Mouse (Mus musculus): Measurements from ENCODE around the gene Tomm5. TPM values are rescaled to one million over a fixed set of nuclear protein-coding genes. Genes with fewer than 3 reads are reported as not detected.
"Not testable (repeated sequence)": the region's sequence is repeated elsewhere in the genome, so short reads cannot be mapped to it uniquely, and the experiment has no call there.

Tomm5 gene
- total RNA-seq, 2 experiments from 2014 or later: 64.9 to 72.4 TPM

DNA sequence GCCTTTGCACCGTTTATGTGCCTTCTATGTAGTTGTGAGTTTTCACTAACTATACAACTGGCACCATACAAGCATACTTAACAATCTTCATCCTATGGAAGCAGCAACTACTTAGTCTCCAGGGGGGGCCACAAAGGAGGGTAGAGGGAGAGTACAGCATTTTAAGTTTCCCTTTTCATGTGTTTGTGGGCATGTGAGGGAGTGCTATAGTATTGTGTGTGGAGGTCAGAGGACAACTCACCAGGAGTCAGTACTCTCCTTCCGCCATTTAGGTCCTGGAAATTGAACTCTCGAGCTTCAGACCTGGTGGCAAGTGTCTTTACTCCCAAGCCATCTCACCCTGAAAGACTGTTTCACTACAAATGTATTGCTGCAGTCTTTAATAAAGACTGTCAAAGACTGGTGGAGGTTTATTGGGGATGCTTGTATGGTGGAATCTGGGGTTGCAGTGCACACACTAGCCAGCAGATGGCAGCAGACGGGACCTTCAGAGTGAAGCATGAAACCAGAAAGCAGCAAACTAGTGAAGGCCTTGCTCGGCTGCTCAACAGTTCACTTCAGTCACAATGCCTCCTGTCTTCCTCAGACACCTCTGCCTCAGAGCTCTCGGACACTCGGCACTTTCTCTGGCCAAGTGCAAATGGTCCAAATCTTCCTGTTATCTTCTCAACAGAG lies 10.6 kb downstream of the Tomm5 start:
- Histone ChIP-seq H3K4me3 (no peak overlapping the region), H3K27ac (no peak overlapping the region)
- intact Hi-C loops (cut with DNase I): loop anchor here (2.0 to 5.0 kb wide), 2 partner anchors 183 to 760 kb away; no protein-coding TSS in a partner anchor
- peak; percentile 94 for TF ChIP-seq CTCF (IDR thresholded peaks at IDR 0.05)
- peak; percentile 57 to 75 for DNase-seq (ENCODE audit: extremely low spot score in 1 of 2, low spot score in 2 of 2)

DNA sequence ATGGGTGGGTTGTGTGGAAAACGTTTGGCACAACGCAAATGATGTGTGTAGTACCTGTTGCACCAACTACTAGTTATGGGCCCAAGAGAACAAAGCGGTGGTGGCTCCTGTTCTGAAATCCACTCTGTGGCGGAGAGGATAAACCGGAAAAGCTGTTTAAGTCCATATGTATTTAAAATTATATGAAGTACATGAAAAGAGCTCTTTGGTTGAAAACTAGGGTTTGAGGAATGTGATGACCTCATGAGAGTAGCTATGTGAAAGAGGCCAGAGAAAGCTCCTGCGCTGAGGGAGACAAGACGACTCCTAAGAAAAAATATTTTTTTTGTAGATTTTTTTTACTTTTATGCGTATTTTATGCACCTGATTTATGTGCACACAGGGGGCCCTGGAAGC lies 23.0 kb downstream of the Tomm5 start:
- peak overlapping the region; percentile 99 for H3K4me3 ChIP-seq
- no peak for DNase-seq (ENCODE audit: extremely low spot score in 1 of 2, low spot score in 2 of 2)
- no peak; the same call in 1 of the 2 replicates for TF ChIP-seq CTCF (IDR thresholded peaks at IDR 0.05)
- peak overlapping the region; percentile 38; the same call in 1 of the 2 replicates for H3K27ac ChIP-seq
- intact Hi-C loops (cut with DNase I): no loop called here

DNA sequence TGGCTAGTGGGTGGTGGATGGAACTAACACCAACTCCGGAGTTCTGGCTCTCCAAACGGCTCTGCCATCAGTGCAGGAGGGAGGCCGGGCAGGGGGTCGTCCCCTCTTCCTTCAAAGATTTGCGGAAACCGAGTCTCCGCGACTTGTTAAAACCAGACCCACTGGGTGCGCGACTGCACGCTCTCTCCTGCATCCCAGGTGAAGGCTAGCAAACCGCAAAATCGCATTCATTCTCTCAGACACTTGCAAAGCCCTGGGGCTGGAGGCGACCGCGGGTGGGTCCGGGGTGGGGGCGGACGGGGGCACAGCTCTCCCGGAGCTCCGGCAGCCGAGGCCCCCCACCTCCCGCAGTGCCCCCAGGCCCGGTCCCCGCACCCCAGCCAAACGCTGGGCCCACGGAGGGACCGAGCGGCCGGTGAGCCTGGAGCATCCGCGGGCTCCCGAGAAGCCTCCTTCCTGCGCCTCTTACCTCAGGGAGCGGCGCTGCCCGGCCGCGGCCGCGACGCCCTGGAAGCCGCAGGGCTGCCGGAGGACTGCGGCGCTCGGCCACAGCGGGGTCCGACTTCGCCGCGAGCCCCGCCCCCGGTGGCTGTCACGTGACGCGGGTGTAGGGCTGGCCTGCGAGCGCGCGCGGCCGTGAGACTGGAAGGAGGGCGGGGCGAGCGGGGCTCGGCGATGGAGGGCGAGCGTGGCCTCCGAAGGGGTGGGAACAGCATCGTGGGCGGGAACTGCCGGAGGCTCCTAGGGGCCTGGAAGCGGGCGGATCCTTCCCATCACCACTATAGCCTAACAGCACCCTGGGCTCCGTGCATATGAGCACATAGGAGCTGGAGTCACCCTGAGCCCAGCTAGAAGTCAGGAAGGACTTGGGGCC lies 23.7 kb downstream of the Tomm5 start, which contains the start of gene Fbxo10:
TSS of gene Fbxo10 (minus strand) at position 584 of the 874 bp plus-strand sequence.
- Histone ChIP-seq H3K4me3 (peak within 1 kb of the TSS; percentile 99), H3K27ac (peak within 1 kb of the TSS; percentile 87)
- intact Hi-C loops (cut with DNase I): no loop called here
- peak; percentile 94 to 95 for DNase-seq (ENCODE audit: extremely low spot score in 1 of 2, low spot score in 2 of 2)
- TF ChIP-seq CTCF (IDR thresholded peaks at IDR 0.05): no peak

DNA sequence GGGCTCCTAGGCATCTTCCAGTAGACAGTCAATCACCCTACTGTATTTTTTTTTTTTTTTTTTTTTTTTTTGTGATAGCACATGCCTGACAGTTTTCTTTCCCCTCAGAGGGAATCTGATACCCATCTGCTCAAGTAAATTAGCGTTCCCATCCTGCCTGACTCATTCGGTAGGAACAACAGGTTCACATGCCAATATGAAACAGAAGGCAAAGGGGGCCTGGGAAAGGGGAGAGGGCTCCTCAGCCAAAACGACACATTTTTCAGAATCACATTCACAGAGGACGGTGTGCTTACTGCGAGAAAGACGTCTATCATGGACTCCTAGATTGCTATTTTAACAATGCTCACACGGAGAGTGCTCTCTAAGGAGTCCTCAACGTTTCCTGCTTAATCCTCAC lies 24.4 kb downstream of the Tomm5 start:
- no peak for TF ChIP-seq CTCF (IDR thresholded peaks at IDR 0.05)
- DNase-seq (ENCODE audit: extremely low spot score in 1 of 2, low spot score in 2 of 2): peak in 1 of 2 experiments; percentile 16
- Histone ChIP-seq H3K4me3 (peak overlapping the region; percentile 99), H3K27ac (peak overlapping the region; percentile 87)
- intact Hi-C loops (cut with DNase I): no loop called here

DNA sequence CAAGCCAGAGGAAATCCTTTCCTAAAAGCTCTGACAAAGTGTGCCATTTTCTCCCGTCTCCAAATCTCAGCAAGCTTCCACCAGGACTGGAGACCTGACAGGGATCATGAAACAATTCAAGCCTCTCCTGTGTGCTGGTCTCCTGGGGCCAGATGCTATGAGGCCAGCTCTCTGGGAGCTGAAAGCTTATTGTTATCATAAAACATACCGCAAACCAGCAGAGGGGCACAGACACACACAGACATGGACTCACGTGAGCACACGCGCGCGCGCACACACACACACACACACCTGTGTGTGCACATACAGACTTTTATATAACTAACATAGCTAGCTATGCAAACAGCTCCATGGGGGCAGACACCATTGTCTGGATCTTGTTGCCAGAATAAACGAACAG lies 25.0 kb downstream of the Tomm5 start:
- intact Hi-C loops (cut with DNase I): no loop called here
- peak in 1 of 2 experiments; percentile 14 for DNase-seq (ENCODE audit: extremely low spot score in 1 of 2, low spot score in 2 of 2)
- H3K4me3 ChIP-seq: peak overlapping the region; percentile 99
- H3K27ac ChIP-seq: peak overlapping the region; percentile 87
- TF ChIP-seq CTCF (IDR thresholded peaks at IDR 0.05): no peak

DNA sequence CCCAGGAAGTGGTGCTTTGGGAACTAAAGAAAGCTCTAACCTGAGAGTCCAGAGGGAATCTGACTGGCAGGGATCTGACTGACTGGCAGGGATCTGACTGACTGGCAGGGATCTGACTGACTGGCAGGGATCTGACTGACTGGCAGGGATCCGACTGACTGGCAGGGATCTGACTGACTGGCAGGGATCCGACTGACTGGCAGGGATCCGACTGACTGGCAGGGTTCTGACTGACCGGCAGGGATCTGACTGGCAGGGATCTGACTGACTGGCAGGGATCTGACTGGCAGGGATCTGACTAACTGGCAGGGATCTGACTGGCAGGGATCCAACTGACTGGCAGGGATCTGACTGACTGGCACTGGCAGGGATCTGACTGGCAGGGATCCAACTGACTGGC lies 26.9 kb downstream of the Tomm5 start:
- DNase-seq (ENCODE audit: extremely low spot score in 1 of 2, low spot score in 2 of 2); intact Hi-C loops (cut with DNase I); H3K27ac ChIP-seq; H3K4me3 ChIP-seq: not testable (repeated sequence)

DNA sequence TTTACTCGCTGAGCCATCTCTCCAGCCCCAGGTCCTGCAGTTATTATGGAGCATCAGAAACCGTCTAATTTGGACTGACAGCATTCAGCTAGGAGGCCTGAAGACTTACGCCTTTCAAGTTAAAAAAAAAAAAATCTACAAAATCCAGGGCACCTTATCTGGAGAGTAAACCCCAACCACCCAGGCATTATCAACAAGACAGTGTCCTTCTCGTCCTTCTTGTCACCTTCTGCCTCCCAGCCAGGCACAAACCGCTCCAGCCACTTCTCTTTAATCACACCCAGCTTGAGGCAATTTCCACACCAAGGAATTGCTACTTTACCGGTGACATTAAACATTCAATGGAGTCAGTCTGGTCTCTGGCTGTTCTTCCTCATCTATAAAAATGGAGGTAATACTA lies 34.4 kb downstream of the Tomm5 start:
- Histone ChIP-seq H3K27ac (no peak overlapping the region), H3K4me3 (no peak overlapping the region)
- no peak for TF ChIP-seq CTCF (IDR thresholded peaks at IDR 0.05)
- intact Hi-C loops (cut with DNase I): no loop called here
- no peak for DNase-seq (ENCODE audit: extremely low spot score in 1 of 2, low spot score in 2 of 2)

DNA sequence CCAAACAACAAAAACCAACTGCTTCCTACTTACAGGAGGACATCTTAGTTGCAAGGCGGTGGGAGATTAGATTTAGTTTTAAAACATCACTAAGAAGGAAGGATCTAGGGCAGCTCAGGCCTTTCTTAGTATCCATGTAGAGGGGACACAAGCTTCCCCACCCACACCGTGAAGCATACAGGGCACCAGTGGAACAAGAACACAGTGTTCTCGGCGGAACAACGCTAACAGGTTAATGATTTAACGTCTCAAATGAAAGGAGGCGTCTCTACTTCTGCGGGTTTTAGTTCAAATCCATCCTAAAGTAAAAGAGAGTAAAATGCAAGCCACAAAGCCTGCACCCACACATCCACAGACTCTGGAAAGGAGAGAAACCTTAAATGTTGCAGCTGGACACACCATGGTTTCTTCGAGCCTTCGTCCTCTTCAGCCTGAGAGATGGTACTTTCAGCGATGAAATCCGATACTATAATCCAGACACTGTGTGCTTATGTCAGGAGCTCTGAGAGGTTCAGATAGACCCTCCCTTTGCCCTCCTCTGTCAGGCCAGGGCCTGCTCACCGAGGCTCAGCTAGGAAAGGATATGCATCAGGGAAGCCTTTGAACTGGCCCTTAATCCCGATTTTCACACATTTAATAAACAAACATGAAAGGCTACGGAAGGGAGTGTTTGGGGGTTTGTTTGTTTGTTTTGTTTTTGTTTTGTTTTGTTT lies 35.5 kb downstream of the Tomm5 start:
- TF ChIP-seq CTCF (IDR thresholded peaks at IDR 0.05): no peak
- intact Hi-C loops (cut with DNase I): no loop called here
- Histone ChIP-seq H3K27ac (no peak overlapping the region), H3K4me3 (no peak overlapping the region)
- DNase-seq (ENCODE audit: extremely low spot score in 1 of 2, low spot score in 2 of 2): no peak

DNA sequence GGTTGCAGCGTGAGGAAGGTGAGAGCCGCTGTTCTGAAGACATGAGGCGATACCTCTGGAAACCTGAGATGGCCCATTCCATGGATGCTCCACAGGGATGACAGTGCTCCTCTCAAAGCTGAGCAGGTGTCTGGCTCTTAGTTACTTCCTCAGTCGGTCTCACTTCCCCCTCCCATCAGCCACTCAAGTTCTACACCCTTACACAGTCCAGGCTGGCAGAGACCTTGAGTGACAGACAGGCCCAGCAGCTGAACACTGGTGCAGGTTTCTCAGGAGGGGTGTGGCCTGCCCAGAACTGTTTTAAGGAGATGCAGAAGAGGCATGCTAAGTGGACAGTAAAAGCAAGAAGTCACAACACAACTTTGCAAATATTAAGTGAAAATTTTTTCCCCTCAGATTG lies 40.2 kb downstream of the Tomm5 start:
- no peak for TF ChIP-seq CTCF (IDR thresholded peaks at IDR 0.05)

DNA sequence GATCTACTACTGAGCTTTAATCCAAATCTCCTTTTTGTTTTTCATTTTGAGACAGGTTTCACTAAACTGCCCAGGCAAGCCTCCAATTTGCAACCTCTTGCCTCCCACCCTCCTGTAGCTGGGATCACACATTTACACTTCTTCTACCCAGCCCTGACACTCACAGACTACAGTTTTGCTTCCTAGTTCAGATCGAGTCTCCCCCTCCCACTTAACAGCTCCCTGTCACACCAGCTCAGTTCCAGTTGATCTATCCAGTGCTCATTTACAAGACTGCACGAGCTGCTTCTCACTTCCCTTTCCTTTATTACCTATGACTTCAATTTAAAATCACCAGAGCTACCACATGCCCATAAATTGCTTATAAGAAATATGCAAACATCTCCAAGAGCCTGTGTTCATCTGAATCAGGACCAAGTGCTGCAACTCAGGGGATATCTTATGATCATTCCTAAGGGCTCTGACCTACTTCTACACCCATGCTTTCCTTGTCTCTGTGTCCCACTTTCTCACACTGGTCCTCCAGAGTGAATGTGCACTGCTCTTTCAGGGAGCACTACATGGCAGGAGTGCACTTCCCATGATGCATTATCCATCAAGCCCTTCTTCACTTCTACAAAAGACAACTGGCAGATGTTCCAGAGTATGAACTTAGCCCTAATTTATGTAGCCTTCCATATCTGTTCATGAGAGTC lies 41.7 kb downstream of the Tomm5 start:
- Histone ChIP-seq H3K4me3 (no peak overlapping the region), H3K27ac (no peak overlapping the region)
- no peak for TF ChIP-seq CTCF (IDR thresholded peaks at IDR 0.05)
- DNase-seq (ENCODE audit: extremely low spot score in 1 of 2, low spot score in 2 of 2): no peak
- intact Hi-C loops (cut with DNase I): no loop called here

More for the DNA sequence above, 40.2 kb downstream of the Tomm5 start:
- intact Hi-C loops (cut with DNase I): no loop called here
- no peak overlapping the region for H3K27ac ChIP-seq
- no peak overlapping the region for H3K4me3 ChIP-seq
- DNase-seq (ENCODE audit: extremely low spot score in 1 of 2, low spot score in 2 of 2): no peak

DNA sequence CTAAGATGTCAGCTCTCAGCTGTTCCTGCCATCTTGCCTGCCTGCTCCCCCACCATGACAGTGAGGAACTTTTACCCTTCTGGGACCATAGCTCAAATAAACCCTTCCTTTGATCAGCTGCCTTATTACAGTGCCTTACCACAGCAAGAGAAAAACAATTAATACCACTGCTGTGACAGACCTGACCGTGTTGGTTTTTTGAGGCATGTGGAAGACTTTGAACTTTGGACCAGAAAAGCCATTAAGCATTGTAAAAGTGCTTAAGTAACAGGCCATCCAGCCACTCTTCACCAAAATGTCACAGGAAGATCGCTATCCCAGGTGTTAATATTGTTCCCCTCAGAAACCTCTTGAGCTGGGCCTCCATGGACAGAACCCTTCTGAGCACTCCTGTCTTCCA lies 43.3 kb downstream of the Tomm5 start:
- intact Hi-C loops (cut with DNase I): no loop called here
- no peak for DNase-seq (ENCODE audit: extremely low spot score in 1 of 2, low spot score in 2 of 2)
- Histone ChIP-seq H3K27ac (no peak overlapping the region), H3K4me3 (no peak overlapping the region)
- TF ChIP-seq CTCF (IDR thresholded peaks at IDR 0.05): no peak

DNA sequence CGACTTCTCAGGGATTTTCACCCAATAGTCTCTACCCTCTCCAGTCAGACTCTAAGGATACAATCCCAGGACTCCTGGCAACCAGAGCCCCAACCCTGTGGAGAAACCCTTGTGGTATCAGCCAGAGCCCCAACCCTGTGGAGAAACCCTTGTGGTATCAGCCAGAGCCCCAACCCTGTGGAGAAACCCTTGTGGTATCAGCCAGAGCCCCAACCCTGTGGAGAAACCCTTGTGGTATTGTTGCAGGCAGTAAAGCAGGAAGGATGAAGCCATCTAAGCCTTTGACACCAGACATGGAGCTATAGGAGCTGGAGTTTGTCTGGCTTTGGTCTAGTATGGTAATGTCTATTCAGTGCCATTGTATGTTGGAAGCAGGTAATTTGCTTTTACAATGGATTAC lies 44.1 kb downstream of the Tomm5 start:
- H3K27ac ChIP-seq; H3K4me3 ChIP-seq; intact Hi-C loops (cut with DNase I); DNase-seq (ENCODE audit: extremely low spot score in 1 of 2, low spot score in 2 of 2): not testable (repeated sequence)

Measured in left cerebral cortex, adult 2 months (tissue).